Mouse (Mus musculus): Measurements from ENCODE around the gene Tnfrsf8. TPM values are rescaled to one million over a fixed set of nuclear protein-coding genes. Genes with fewer than 3 reads are reported as not detected.

Gene Tnfrsf8
- polyA plus RNA-seq, 1 experiment from 2014 or later: 0.08 TPM

DNA sequence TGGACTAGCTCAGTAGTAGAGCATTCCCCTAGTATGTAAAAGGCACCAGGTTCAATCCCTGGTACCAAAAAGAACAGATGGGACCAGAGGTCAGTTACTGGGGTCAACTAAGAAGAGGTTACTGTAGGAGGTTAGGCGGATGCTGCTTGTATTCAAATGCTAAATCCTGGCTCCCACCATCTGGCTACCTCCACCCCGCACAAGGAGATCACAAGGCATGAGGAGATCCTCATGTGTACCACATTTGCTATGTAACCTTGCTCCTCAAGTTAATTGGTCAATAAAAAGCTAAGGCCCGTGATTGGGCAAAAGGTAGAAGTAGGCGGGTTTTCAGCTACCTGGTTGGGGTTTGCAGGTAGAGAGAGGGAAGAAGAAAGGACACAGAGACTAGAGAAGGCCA lies 43.3 kb downstream of the Tnfrsf8 start:
- Histone ChIP-seq H3K4me3 (ENCODE audit: low read depth, low read length) (no peak overlapping the region), H3K36me3 (ENCODE audit: control insufficient read depth, insufficient read depth, low read length) (no peaks in the 10 kb centered on the region), H3K27me3 (ENCODE audit: control insufficient read depth, insufficient read depth, low read length) (no peaks in the 10 kb centered on the region), H3K27ac (replicated peaks; ENCODE audit: low read depth, low read length) (no peak overlapping the region), H3K9ac (ENCODE audit: low read length) (no peak overlapping the region), H3K4me2 (ENCODE audit: low read depth, severe bottlenecking) (no peak overlapping the region), H3K9me3 (ENCODE audit: control insufficient read depth, low read length) (no peaks in the 10 kb centered on the region), H3K4me1 (ENCODE audit: control insufficient read depth, insufficient read depth, low read length) (no peaks in the 10 kb centered on the region)
- WGBS: 75% methylated on average over 4 of the region's 4 CpGs
- ATAC-seq (ENCODE audit: insufficient number of reproducible peaks, low FRiP score, low TSS enrichment, low read depth) (no peak), DNase-seq (ENCODE audit: low spot score) (no peak)

DNA sequence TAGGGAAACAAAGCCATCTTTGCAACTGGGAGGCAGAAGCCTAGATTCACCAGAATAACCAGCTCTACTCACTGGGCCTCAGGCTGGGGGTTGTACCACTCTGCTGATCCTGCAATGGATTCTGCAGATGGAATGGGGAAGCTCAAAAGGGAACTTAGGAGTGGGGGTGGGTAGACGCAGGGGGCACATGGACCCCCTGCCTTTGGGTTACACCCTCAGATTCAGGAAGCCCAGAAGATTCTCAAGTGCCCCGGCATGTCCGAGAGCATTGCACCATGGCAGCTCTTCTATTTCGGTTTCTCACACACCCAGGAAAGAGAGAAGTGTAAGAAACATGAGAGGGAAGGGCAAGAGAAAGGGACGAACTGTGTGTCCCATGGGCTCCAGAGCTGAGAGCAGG lies 44.8 kb downstream of the Tnfrsf8 start:
- no peaks in the 10 kb centered on the region for H3K27me3 ChIP-seq (ENCODE audit: control insufficient read depth, insufficient read depth, low read length)
- no peak overlapping the region for H3K9ac ChIP-seq (ENCODE audit: low read length)
- no peak overlapping the region for H3K4me3 ChIP-seq (ENCODE audit: low read depth, low read length)
- no peaks in the 10 kb centered on the region for H3K4me1 ChIP-seq (ENCODE audit: control insufficient read depth, insufficient read depth, low read length)
- 88% methylated on average over 5 of the region's 5 CpGs for WGBS
- DNase-seq (ENCODE audit: low spot score) (no peak), ATAC-seq (ENCODE audit: insufficient number of reproducible peaks, low FRiP score, low TSS enrichment, low read depth) (no peak)
- H3K4me2 ChIP-seq (ENCODE audit: low read depth, severe bottlenecking): no peak overlapping the region
- H3K9me3 ChIP-seq (ENCODE audit: control insufficient read depth, low read length): no peaks in the 10 kb centered on the region
- H3K36me3 ChIP-seq (ENCODE audit: control insufficient read depth, insufficient read depth, low read length): no peaks in the 10 kb centered on the region
- H3K27ac ChIP-seq (replicated peaks; ENCODE audit: low read depth, low read length): no peak overlapping the region

DNA sequence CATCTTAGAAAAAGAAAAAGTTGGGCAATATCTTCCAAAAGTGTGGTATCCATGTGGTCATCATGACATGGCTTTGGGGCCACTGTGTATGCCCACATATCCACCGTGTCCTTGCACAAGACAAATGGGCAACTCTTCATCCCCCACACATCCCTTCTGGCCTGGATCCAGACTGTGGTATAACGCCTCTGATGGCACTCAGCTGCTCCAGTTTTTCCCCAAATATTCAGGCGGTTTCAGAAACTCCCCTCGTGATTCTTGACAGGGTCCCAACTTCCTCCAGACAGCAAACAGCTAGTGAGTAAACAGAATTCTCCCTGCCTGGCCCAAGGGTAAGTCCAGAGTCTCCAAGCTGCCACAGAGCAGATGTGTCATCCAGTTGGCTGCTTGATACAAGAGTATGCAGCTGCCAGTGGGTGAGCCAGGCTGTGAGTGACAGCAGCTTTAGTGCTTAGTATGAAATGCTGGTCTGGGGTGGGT lies 47.3 kb downstream of the Tnfrsf8 start:
- H3K4me2 ChIP-seq (ENCODE audit: low read depth, severe bottlenecking): no peak overlapping the region
- no peaks in the 10 kb centered on the region for H3K36me3 ChIP-seq (ENCODE audit: control insufficient read depth, insufficient read depth, low read length)
- DNase-seq (ENCODE audit: low spot score): no peak
- H3K4me1 ChIP-seq (ENCODE audit: control insufficient read depth, insufficient read depth, low read length): no peaks in the 10 kb centered on the region
- no peak overlapping the region for H3K27ac ChIP-seq (replicated peaks; ENCODE audit: low read depth, low read length)
- H3K9me3 ChIP-seq (ENCODE audit: control insufficient read depth, low read length): no peaks in the 10 kb centered on the region
- H3K27me3 ChIP-seq (ENCODE audit: control insufficient read depth, insufficient read depth, low read length): no peaks in the 10 kb centered on the region
- ATAC-seq (ENCODE audit: insufficient number of reproducible peaks, low FRiP score, low TSS enrichment, low read depth): no peak
- 79% methylated on average over 4 of the region's 4 CpGs for WGBS
- H3K4me3 ChIP-seq (ENCODE audit: low read depth, low read length): no peak overlapping the region
- no peak overlapping the region for H3K9ac ChIP-seq (ENCODE audit: low read length)

DNA sequence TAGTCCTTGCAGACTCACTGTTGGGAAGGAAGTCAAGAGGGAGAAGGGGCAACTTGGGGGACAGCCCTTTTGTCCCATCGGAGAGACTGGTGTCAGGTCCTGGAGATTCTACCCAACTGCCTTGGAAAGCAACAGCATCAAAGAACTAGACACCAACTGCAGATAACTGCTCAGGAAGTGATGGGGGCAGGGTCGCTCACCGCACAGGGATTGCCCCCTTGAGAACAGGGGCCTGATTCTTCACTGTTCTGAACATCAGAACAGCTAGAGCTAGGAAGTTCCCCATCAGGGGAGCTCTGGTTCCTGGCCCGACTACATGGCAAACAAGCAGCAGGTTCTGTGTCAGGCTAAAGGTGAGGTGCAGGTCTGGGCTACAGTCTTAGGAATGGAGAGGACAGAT lies 48.5 kb downstream of the Tnfrsf8 start:
- DNase-seq (ENCODE audit: low spot score): no peak
- H3K9me3 ChIP-seq (ENCODE audit: control insufficient read depth, low read length): no peaks in the 10 kb centered on the region
- no peaks in the 10 kb centered on the region for H3K4me1 ChIP-seq (ENCODE audit: control insufficient read depth, insufficient read depth, low read length)
- H3K4me2 ChIP-seq (ENCODE audit: low read depth, severe bottlenecking): no peak overlapping the region
- no peak overlapping the region for H3K9ac ChIP-seq (ENCODE audit: low read length)
- H3K36me3 ChIP-seq (ENCODE audit: control insufficient read depth, insufficient read depth, low read length): no peaks in the 10 kb centered on the region
- no peak for ATAC-seq (ENCODE audit: insufficient number of reproducible peaks, low FRiP score, low TSS enrichment, low read depth)
- 86% methylated on average over 4 of the region's 4 CpGs for WGBS
- H3K27me3 ChIP-seq (ENCODE audit: control insufficient read depth, insufficient read depth, low read length): no peaks in the 10 kb centered on the region
- H3K27ac ChIP-seq (replicated peaks; ENCODE audit: low read depth, low read length): no peak overlapping the region
- no peak overlapping the region for H3K4me3 ChIP-seq (ENCODE audit: low read depth, low read length)

DNA sequence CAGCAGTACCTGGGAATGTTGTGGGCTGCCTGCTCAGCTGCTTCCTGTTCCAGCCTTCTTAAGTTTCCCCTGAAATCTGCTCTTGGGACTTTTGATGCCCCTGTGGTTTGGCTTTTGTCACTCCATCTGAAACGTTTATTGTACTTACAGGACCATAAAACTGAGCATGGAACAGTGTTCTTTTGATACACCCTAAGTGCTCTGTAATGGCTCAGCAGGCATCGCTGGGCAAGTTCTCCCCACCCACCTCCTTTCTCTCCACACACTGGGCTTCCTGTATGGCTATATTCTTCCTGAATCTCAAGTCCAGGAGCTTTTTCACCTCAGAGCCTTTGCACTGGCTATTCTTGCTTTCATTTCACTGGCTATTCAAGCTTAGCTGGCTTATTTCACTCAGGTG lies 50.2 kb downstream of the Tnfrsf8 start:
- Histone ChIP-seq H3K9ac (ENCODE audit: low read length) (no peak overlapping the region), H3K4me1 (ENCODE audit: control insufficient read depth, insufficient read depth, low read length) (no peaks in the 10 kb centered on the region), H3K4me2 (ENCODE audit: low read depth, severe bottlenecking) (no peak overlapping the region), H3K27me3 (ENCODE audit: control insufficient read depth, insufficient read depth, low read length) (no peaks in the 10 kb centered on the region), H3K4me3 (ENCODE audit: low read depth, low read length) (no peak overlapping the region), H3K9me3 (ENCODE audit: control insufficient read depth, low read length) (no peaks in the 10 kb centered on the region; the same call in 1 of the 2 replicates), H3K36me3 (ENCODE audit: control insufficient read depth, insufficient read depth, low read length) (no peaks in the 10 kb centered on the region), H3K27ac (replicated peaks; ENCODE audit: low read depth, low read length) (no peak overlapping the region)
- DNase-seq (ENCODE audit: low spot score) (no peak), ATAC-seq (ENCODE audit: insufficient number of reproducible peaks, low FRiP score, low TSS enrichment, low read depth) (no peak)
- 22% methylated on average over 2 of the region's 2 CpGs for WGBS

DNA sequence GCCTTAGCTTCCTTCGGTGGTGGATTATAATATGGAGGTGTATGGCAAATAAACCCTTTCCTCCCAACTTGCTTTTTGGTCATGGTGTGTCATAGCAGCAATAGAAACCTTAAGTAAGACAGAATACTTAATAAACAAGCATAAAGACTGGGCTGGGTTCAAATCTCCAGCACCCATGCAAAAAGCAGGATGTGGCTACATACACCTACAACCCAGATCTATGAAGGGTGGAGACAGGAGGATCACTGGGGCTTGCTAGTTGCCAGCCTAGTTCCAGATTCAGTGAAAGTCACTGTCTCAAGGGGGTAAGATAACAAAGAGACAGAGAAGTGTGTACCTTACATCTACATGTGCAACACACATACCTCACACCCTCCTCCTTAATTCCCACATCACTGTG lies 51.4 kb downstream of the Tnfrsf8 start:
- ATAC-seq (ENCODE audit: insufficient number of reproducible peaks, low FRiP score, low TSS enrichment, low read depth) (no peak), DNase-seq (ENCODE audit: low spot score) (no peak)
- 94% methylated on average over 1 of the region's 1 CpGs for WGBS
- no peak overlapping the region for H3K4me3 ChIP-seq (ENCODE audit: low read depth, low read length)
- H3K36me3 ChIP-seq (ENCODE audit: control insufficient read depth, insufficient read depth, low read length): no peaks in the 10 kb centered on the region
- H3K27ac ChIP-seq (replicated peaks; ENCODE audit: low read depth, low read length): no peak overlapping the region
- no peaks in the 10 kb centered on the region for H3K27me3 ChIP-seq (ENCODE audit: control insufficient read depth, insufficient read depth, low read length)
- H3K4me2 ChIP-seq (ENCODE audit: low read depth, severe bottlenecking): no peak overlapping the region
- no peaks in the 10 kb centered on the region; the same call in 1 of the 2 replicates for H3K9me3 ChIP-seq (ENCODE audit: control insufficient read depth, low read length)
- no peak overlapping the region for H3K9ac ChIP-seq (ENCODE audit: low read length)
- no peaks in the 10 kb centered on the region for H3K4me1 ChIP-seq (ENCODE audit: control insufficient read depth, insufficient read depth, low read length)

DNA sequence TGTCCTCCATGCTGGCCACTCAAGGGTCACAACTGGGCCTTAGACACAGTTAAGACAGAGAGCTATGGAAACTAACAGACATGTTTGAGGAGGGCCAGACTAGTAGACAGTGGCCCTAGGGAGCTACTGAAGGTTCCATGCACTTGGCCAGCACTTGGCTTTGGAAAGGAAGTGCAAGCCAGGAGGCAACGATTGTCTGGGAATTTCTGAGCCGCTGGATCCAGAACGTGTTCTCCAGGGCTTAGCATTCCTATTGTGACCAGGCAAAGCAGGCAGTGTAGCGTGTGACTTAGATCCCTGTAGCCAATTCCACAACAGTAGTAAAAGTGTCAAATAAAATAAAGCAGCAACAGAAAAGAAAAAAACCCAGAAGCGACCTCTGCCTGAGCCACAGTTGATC lies 54.2 kb downstream of the Tnfrsf8 start:
- no peaks in the 10 kb centered on the region; the same call in 1 of the 2 replicates for H3K9me3 ChIP-seq (ENCODE audit: control insufficient read depth, low read length)
- WGBS: 69% methylated on average over 5 of the region's 5 CpGs
- H3K4me1 ChIP-seq (ENCODE audit: control insufficient read depth, insufficient read depth, low read length): no peaks in the 10 kb centered on the region
- H3K27ac ChIP-seq (replicated peaks; ENCODE audit: low read depth, low read length): no peak overlapping the region
- H3K4me2 ChIP-seq (ENCODE audit: low read depth, severe bottlenecking): no peak overlapping the region
- no peak for ATAC-seq (ENCODE audit: insufficient number of reproducible peaks, low FRiP score, low TSS enrichment, low read depth)
- H3K27me3 ChIP-seq (ENCODE audit: control insufficient read depth, insufficient read depth, low read length): no peaks in the 10 kb centered on the region
- DNase-seq (ENCODE audit: low spot score): no peak
- no peak overlapping the region for H3K9ac ChIP-seq (ENCODE audit: low read length)
- H3K36me3 ChIP-seq (ENCODE audit: control insufficient read depth, insufficient read depth, low read length): no peaks in the 10 kb centered on the region
- no peak overlapping the region for H3K4me3 ChIP-seq (ENCODE audit: low read depth, low read length)

DNA sequence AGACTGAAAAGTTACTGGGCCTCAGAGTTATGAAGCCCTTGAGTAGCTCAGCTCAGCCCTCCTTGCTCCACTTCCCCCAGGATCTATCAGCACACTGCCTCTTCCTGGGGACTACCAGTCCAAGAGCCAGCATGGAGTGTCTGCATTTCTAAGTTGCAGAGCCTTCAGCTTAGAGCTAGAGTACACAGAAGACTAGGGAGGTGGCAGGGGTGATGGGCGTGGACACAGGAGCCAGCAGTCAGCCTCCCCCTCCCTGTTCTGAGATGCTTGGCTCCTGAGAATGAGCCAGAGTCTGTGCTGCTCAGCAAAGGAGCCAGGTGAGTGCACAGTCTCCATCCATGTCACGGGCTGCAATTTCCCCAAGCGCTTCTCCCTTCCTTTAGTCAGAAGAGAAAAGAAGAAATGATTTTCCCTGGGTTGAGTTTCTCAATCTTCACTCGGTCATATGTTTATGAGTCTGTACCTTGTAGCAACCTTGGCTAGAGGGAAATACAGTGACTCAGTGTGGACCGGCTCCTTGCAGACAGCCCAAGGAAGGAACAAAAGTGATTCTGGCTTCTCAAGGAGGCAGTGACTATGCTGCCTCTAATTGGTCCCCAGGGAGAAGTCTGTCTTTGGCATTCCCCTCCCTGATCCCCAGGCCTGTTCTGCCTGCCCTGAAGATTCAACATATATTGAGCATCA lies 57.1 kb downstream of the Tnfrsf8 start:
- H3K27me3 ChIP-seq (ENCODE audit: control insufficient read depth, insufficient read depth, low read length): no peaks in the 10 kb centered on the region
- 73% methylated on average over 5 of the region's 5 CpGs for WGBS
- H3K36me3 ChIP-seq (ENCODE audit: control insufficient read depth, insufficient read depth, low read length): no peaks in the 10 kb centered on the region
- H3K4me2 ChIP-seq (ENCODE audit: low read depth, severe bottlenecking): no peak overlapping the region
- no peak overlapping the region for H3K4me3 ChIP-seq (ENCODE audit: low read depth, low read length)
- H3K27ac ChIP-seq (replicated peaks; ENCODE audit: low read depth, low read length): no peak overlapping the region
- no peak overlapping the region for H3K9ac ChIP-seq (ENCODE audit: low read length)
- H3K4me1 ChIP-seq (ENCODE audit: control insufficient read depth, insufficient read depth, low read length): no peaks in the 10 kb centered on the region
- H3K9me3 ChIP-seq (ENCODE audit: control insufficient read depth, low read length): no peaks in the 10 kb centered on the region; the same call in 1 of the 2 replicates
- ATAC-seq (ENCODE audit: insufficient number of reproducible peaks, low FRiP score, low TSS enrichment, low read depth): no peak
- no peak for DNase-seq (ENCODE audit: low spot score)

DNA sequence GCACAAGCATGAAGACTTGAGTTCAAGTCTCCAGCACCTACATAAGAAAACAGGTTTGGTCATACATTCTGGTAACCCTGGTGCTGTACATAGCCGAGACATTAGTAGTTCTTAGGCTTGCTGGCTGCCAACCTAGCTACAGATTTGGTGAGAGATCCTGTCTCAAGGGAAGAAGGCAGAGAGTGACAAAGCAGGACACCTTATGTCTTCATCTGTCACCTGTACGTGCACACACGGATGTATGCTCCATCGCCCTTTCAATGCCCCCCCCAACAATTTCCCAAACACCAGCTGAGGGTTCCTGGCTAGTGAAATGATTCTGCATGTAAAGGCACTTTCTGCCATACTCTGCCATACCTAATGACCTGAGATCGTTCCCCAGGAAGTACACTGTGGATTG lies 58.8 kb downstream of the Tnfrsf8 start:
- Histone ChIP-seq H3K27ac (replicated peaks; ENCODE audit: low read depth, low read length) (no peak overlapping the region), H3K9me3 (ENCODE audit: control insufficient read depth, low read length) (no peaks in the 10 kb centered on the region; the same call in 1 of the 2 replicates)

More for the DNA sequence above, 58.8 kb downstream of the Tnfrsf8 start:
- Histone ChIP-seq H3K9ac (ENCODE audit: low read length) (no peak overlapping the region), H3K4me1 (ENCODE audit: control insufficient read depth, insufficient read depth, low read length) (no peaks in the 10 kb centered on the region), H3K36me3 (ENCODE audit: control insufficient read depth, insufficient read depth, low read length) (no peaks in the 10 kb centered on the region), H3K4me3 (ENCODE audit: low read depth, low read length) (no peak overlapping the region), H3K27me3 (ENCODE audit: control insufficient read depth, insufficient read depth, low read length) (no peaks in the 10 kb centered on the region), H3K4me2 (ENCODE audit: low read depth, severe bottlenecking) (no peak overlapping the region)
- WGBS: 93% methylated on average over 5 of the region's 5 CpGs
- DNase-seq (ENCODE audit: low spot score) (no peak), ATAC-seq (ENCODE audit: insufficient number of reproducible peaks, low FRiP score, low TSS enrichment, low read depth) (no peak)
